Mouse (Mus musculus) thymus, adult 2 months (tissue): ENCODE results near the gene Gpr87.

Experiments used
- CTCF ChIP-seq: fragments of 200-500 bp; IDR thresholded peaks from 2 replicates; pipeline ENCODE4 v1.5.1; 2012; ENCODE audit warnings: mild to moderate bottlenecking, control low read depth, low read length, moderate library complexity, borderline replicate concordance; ENCODE audit not compliant: control insufficient read depth, poor library complexity, insufficient read depth; ENCODE audit errors: extremely low read depth
- POLR2A ChIP-seq: fragments of 200-500 bp; IDR thresholded peaks from 2 replicates; pipeline ENCODE4 v1.6.1; 2012; ENCODE audit warnings: mild to moderate bottlenecking, low read length, control low read depth, moderate library complexity; ENCODE audit not compliant: control insufficient read depth, poor library complexity, insufficient read depth; ENCODE audit errors: extremely low read depth

DNA sequence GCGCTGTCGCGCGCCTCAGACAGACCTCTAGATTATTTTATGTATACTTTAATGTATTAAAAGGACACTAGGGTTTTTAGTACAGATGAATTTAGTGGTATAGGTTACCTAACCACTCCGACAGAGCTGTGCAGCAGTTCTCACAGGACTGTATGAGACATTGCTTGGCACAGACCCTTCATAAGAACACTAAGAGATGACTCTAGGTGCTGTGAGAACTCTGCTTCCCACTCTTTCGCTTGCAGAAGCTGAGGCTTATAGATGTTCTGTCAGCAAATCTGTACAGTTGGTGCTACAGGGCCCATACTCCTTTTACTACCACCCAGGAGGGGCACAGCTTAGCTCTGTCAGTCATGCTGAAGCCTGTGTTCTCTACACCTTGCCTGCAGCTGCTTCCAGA is 3.2 kb downstream of the Gpr87 start:
- TF ChIP-seq POLR2A (no peak), CTCF (no peak)
